Mouse (Mus musculus) gastrocnemius, postnatal 25 days (tissue): ENCODE data around the gene Tmem239. TPM values are rescaled to one million over a fixed set of nuclear protein-coding genes. Genes with fewer than 3 reads are reported as not detected.

Experiments
- DNase-seq: peaks from one replicate; pipeline ENCODE4 v3.0.0; 2022
- total RNA-seq, 2 experiments: library from RNA; stranded (reverse); gene quantifications; 1 replicate in 1 of 2; 2 replicates in 1 of 2; pipeline ENCODE4 v1.2.3; 2021

Tmem239 gene
- total RNA-seq, 2 experiments from 2014 or later: not detected

- DNase-seq: peak; percentile 66
Observed at GRCm38 (mm10) chr2:130411558-130412495, 5.5 kb downstream of the Tmem239 start.

GRCm38 (mm10) chr2:130412775-130413174 lies 6.5 kb downstream of the Tmem239 start:
- DNase-seq: no peak

GRCm38 (mm10) chr2:130414094-130414856 lies 8.0 kb downstream of the Tmem239 start:
- no peak for DNase-seq

GRCm38 (mm10) chr2:130421781-130422620 lies 15.7 kb downstream of the Tmem239 start:
- DNase-seq: no peak

- no peak for DNase-seq
Observed at GRCm38 (mm10) chr2:130423397-130424125, 17.3 kb downstream of the Tmem239 start.

GRCm38 (mm10) chr2:130424126-130424853 lies 18.0 kb downstream of the Tmem239 start, which contains the start of the genes Vps16 and Pced1a:
Gene Vps16, plus strand, starts transcription at chr2:130424339.
Gene Pced1a, minus strand, starts transcription at chr2:130424701.
- DNase-seq: peak; percentile 90

GRCm38 (mm10) chr2:130425112-130425511 lies 18.8 kb downstream of the Tmem239 start:
- DNase-seq: no peak

- DNase-seq: no peak
Observed at GRCm38 (mm10) chr2:130429851-130430250, 23.6 kb downstream of the Tmem239 start.

- DNase-seq: no peak
Observed at GRCm38 (mm10) chr2:130430484-130430883, 24.2 kb downstream of the Tmem239 start.

- DNase-seq: no peak
Observed at GRCm38 (mm10) chr2:130432157-130432556, 25.9 kb downstream of the Tmem239 start.

GRCm38 (mm10) chr2:130433152-130433551 lies 26.9 kb downstream of the Tmem239 start:
- DNase-seq: no peak

- no peak for DNase-seq
Observed at GRCm38 (mm10) chr2:130436769-130437168, 30.5 kb downstream of the Tmem239 start.

GRCm38 (mm10) chr2:130438861-130439260 lies 32.6 kb downstream of the Tmem239 start:
- DNase-seq: no peak

GRCm38 (mm10) chr2:130439840-130440480 lies 33.7 kb downstream of the Tmem239 start:
- no peak for DNase-seq

GRCm38 (mm10) chr2:130442162-130442561 lies 35.9 kb downstream of the Tmem239 start:
- DNase-seq: no peak

GRCm38 (mm10) chr2:130448449-130448848 lies 42.2 kb downstream of the Tmem239 start:
- DNase-seq: no peak

- no peak for DNase-seq
Observed at GRCm38 (mm10) chr2:130449021-130449793, 42.9 kb downstream of the Tmem239 start.

GRCm38 (mm10) chr2:130449794-130450433 lies 43.6 kb downstream of the Tmem239 start, which contains the start of gene Ptpra:
Gene Ptpra, plus strand, starts transcription at chr2:130450278.
- DNase-seq: peak; percentile 90

- no peak for DNase-seq
Observed at GRCm38 (mm10) chr2:130450434-130450796, 44.1 kb downstream of the Tmem239 start.
